Mouse (Mus musculus): ENCODE results near the gene Spata18. TPM values are rescaled to one million over a fixed set of nuclear protein-coding genes. Genes with fewer than 3 reads are reported as not detected.
A peak's percentile ranks its signal among the peaks of the same experiment; 100 is the strongest.

Spata18 gene
- polyA plus RNA-seq, 1 experiment from 2014 or later = 0.62 TPM

- 91% methylated on average over 7 of the region's 7 CpGs for WGBS
Measured at GRCm38 (mm10) chr5:73626842-73627241, 24.3 kb upstream of the Spata18 start.

GRCm38 (mm10) chr5:73627559-73627958 is 23.6 kb upstream of the Spata18 start:
- ATAC-seq = no peak
- 53% methylated on average over 4 of the region's 4 CpGs for WGBS
- H3K9ac ChIP-seq (ENCODE audit: low read depth, low read length) = no peak overlapping the region
- H3K4me1 ChIP-seq (ENCODE audit: control insufficient read depth, insufficient read depth, low read length) = peaks cover 2% of the 10 kb centered on the region; the same call in 1 of the 2 replicates
- H3K4me2 ChIP-seq (ENCODE audit: low read length) = no peak overlapping the region
- no peaks in the 10 kb centered on the region for H3K9me3 ChIP-seq (replicated peaks; ENCODE audit: control insufficient read depth, low read length, poor library complexity, severe bottlenecking)
- H3K27ac ChIP-seq (ENCODE audit: low read length) = no peak overlapping the region
- no peak overlapping the region for H3K4me3 ChIP-seq (ENCODE audit: low read depth, low read length)
- H3K36me3 ChIP-seq (ENCODE audit: control insufficient read depth, insufficient read depth, low read length) = no peaks in the 10 kb centered on the region
- H3K27me3 ChIP-seq (ENCODE audit: control insufficient read depth, insufficient read depth, low read depth, low read length) = no peaks in the 10 kb centered on the region

More at GRCm38 (mm10) chr5:73626842-73627241, 24.3 kb upstream of the Spata18 start:
- Histone ChIP-seq H3K36me3 (ENCODE audit: control insufficient read depth, insufficient read depth, low read length) (no peaks in the 10 kb centered on the region), H3K4me3 (ENCODE audit: low read depth, low read length) (no peak overlapping the region), H3K9me3 (replicated peaks; ENCODE audit: control insufficient read depth, low read length, poor library complexity, severe bottlenecking) (no peaks in the 10 kb centered on the region), H3K27me3 (ENCODE audit: control insufficient read depth, insufficient read depth, low read depth, low read length) (no peaks in the 10 kb centered on the region), H3K4me1 (ENCODE audit: control insufficient read depth, insufficient read depth, low read length) (peaks cover 2% of the 10 kb centered on the region; the same call in 1 of the 2 replicates), H3K27ac (ENCODE audit: low read length) (no peak overlapping the region), H3K9ac (ENCODE audit: low read depth, low read length) (no peak overlapping the region), H3K4me2 (ENCODE audit: low read length) (no peak overlapping the region)
- ATAC-seq = no peak

- Histone ChIP-seq H3K4me1 (ENCODE audit: control insufficient read depth, insufficient read depth, low read length) (peaks cover 2% of the 10 kb centered on the region; the same call in 1 of the 2 replicates), H3K4me2 (ENCODE audit: low read length) (no peak overlapping the region), H3K9ac (ENCODE audit: low read depth, low read length) (no peak overlapping the region), H3K36me3 (ENCODE audit: control insufficient read depth, insufficient read depth, low read length) (no peaks in the 10 kb centered on the region), H3K4me3 (ENCODE audit: low read depth, low read length) (no peak overlapping the region), H3K9me3 (replicated peaks; ENCODE audit: control insufficient read depth, low read length, poor library complexity, severe bottlenecking) (no peaks in the 10 kb centered on the region), H3K27ac (ENCODE audit: low read length) (no peak overlapping the region), H3K27me3 (ENCODE audit: control insufficient read depth, insufficient read depth, low read depth, low read length) (no peaks in the 10 kb centered on the region)
- no peak for ATAC-seq
- 77% methylated on average over 15 of the region's 15 CpGs for WGBS
Measured at GRCm38 (mm10) chr5:73627991-73628390, 23.2 kb upstream of the Spata18 start.

GRCm38 (mm10) chr5:73630141-73630540 is 21.0 kb upstream of the Spata18 start:
- Histone ChIP-seq H3K4me3 (ENCODE audit: low read depth, low read length) (no peak overlapping the region), H3K27ac (ENCODE audit: low read length) (no peak overlapping the region), H3K27me3 (ENCODE audit: control insufficient read depth, insufficient read depth, low read depth, low read length) (no peaks in the 10 kb centered on the region), H3K4me2 (ENCODE audit: low read length) (no peak overlapping the region), H3K4me1 (ENCODE audit: control insufficient read depth, insufficient read depth, low read length) (peaks cover 2% of the 10 kb centered on the region; the same call in 1 of the 2 replicates), H3K9me3 (replicated peaks; ENCODE audit: control insufficient read depth, low read length, poor library complexity, severe bottlenecking) (no peaks in the 10 kb centered on the region; the same call in 1 of the 2 replicates), H3K9ac (ENCODE audit: low read depth, low read length) (no peak overlapping the region), H3K36me3 (ENCODE audit: control insufficient read depth, insufficient read depth, low read length) (peaks cover 10% of the 10 kb centered on the region)
- WGBS = 87% methylated on average over 5 of the region's 5 CpGs
- ATAC-seq = no peak

GRCm38 (mm10) chr5:73631001-73631558 is 20.1 kb upstream of the Spata18 start:
- no peak overlapping the region for H3K4me2 ChIP-seq (ENCODE audit: low read length)
- peaks cover 2% of the 10 kb centered on the region; the same call in 1 of the 2 replicates for H3K4me1 ChIP-seq (ENCODE audit: control insufficient read depth, insufficient read depth, low read length)
- no peak overlapping the region for H3K4me3 ChIP-seq (ENCODE audit: low read depth, low read length)
- H3K36me3 ChIP-seq (ENCODE audit: control insufficient read depth, insufficient read depth, low read length) = peaks cover 10% of the 10 kb centered on the region
- peak; percentile 24; the same call in 1 of the 2 replicates for ATAC-seq
- no peak overlapping the region for H3K9ac ChIP-seq (ENCODE audit: low read depth, low read length)
- H3K27me3 ChIP-seq (ENCODE audit: control insufficient read depth, insufficient read depth, low read depth, low read length) = no peaks in the 10 kb centered on the region
- H3K27ac ChIP-seq (ENCODE audit: low read length) = no peak overlapping the region
- WGBS = 31% methylated on average over 10 of the region's 10 CpGs
- H3K9me3 ChIP-seq (replicated peaks; ENCODE audit: control insufficient read depth, low read length, poor library complexity, severe bottlenecking) = no peaks in the 10 kb centered on the region; the same call in 1 of the 2 replicates

- H3K36me3 ChIP-seq (ENCODE audit: control insufficient read depth, insufficient read depth, low read length) = peaks cover 10% of the 10 kb centered on the region
- no peak within 1 kb of the TSS for H3K9ac ChIP-seq (ENCODE audit: low read depth, low read length)
- no peaks in the 10 kb centered on the region for H3K27me3 ChIP-seq (ENCODE audit: control insufficient read depth, insufficient read depth, low read depth, low read length)
- no peak within 1 kb of the TSS for H3K4me3 ChIP-seq (ENCODE audit: low read depth, low read length)
- no peak within 1 kb of the TSS for H3K27ac ChIP-seq (ENCODE audit: low read length)
- H3K4me1 ChIP-seq (ENCODE audit: control insufficient read depth, insufficient read depth, low read length) = peaks cover 4% of the 10 kb centered on the region; the same call in 1 of the 2 replicates
- no peaks in the 10 kb centered on the region; the same call in 1 of the 2 replicates for H3K9me3 ChIP-seq (replicated peaks; ENCODE audit: control insufficient read depth, low read length, poor library complexity, severe bottlenecking)
- 80% methylated on average over 8 of the region's 8 CpGs for WGBS
- no peak within 1 kb of the TSS for H3K4me2 ChIP-seq (ENCODE audit: low read length)
- ATAC-seq = no peak
Measured at GRCm38 (mm10) chr5:73632291-73632690, 18.9 kb upstream of the Spata18 start, which contains the start of gene Lrrc66. Gene Lrrc66 (minus strand): TSS chr5:73632526.

- Histone ChIP-seq H3K4me2 (ENCODE audit: low read length) (no peak overlapping the region), H3K27me3 (ENCODE audit: control insufficient read depth, insufficient read depth, low read depth, low read length) (no peaks in the 10 kb centered on the region), H3K36me3 (ENCODE audit: control insufficient read depth, insufficient read depth, low read length) (peaks cover 10% of the 10 kb centered on the region), H3K27ac (ENCODE audit: low read length) (no peak overlapping the region), H3K4me1 (ENCODE audit: control insufficient read depth, insufficient read depth, low read length) (peaks cover 7% of the 10 kb centered on the region), H3K9me3 (replicated peaks; ENCODE audit: control insufficient read depth, low read length, poor library complexity, severe bottlenecking) (no peaks in the 10 kb centered on the region; the same call in 1 of the 2 replicates), H3K4me3 (ENCODE audit: low read depth, low read length) (no peak overlapping the region), H3K9ac (ENCODE audit: low read depth, low read length) (no peak overlapping the region)
- 54% methylated on average over 8 of the region's 8 CpGs for WGBS
- ATAC-seq = no peak
Measured at GRCm38 (mm10) chr5:73633141-73633540, 18.0 kb upstream of the Spata18 start.

- no peaks in the 10 kb centered on the region; the same call in 1 of the 2 replicates for H3K9me3 ChIP-seq (replicated peaks; ENCODE audit: control insufficient read depth, low read length, poor library complexity, severe bottlenecking)
- ATAC-seq = peak; percentile 61
- 40% methylated on average over 8 of the region's 8 CpGs for WGBS
- H3K27ac ChIP-seq (ENCODE audit: low read length) = peak overlapping the region; percentile 57
- H3K4me1 ChIP-seq (ENCODE audit: control insufficient read depth, insufficient read depth, low read length) = peaks cover 5% of the 10 kb centered on the region
- H3K27me3 ChIP-seq (ENCODE audit: control insufficient read depth, insufficient read depth, low read depth, low read length) = no peaks in the 10 kb centered on the region
- H3K36me3 ChIP-seq (ENCODE audit: control insufficient read depth, insufficient read depth, low read length) = peaks cover 10% of the 10 kb centered on the region
- no peak overlapping the region for H3K4me2 ChIP-seq (ENCODE audit: low read length)
- 0 out of 2 replicates have a peak overlapping the region, but pooled peaks have one; percentile 39 for H3K9ac ChIP-seq (ENCODE audit: low read depth, low read length)
- H3K4me3 ChIP-seq (ENCODE audit: low read depth, low read length) = no peak overlapping the region
Measured at GRCm38 (mm10) chr5:73637337-73638107, 13.7 kb upstream of the Spata18 start.

GRCm38 (mm10) chr5:73641058-73641457 is 10.1 kb upstream of the Spata18 start:
- Histone ChIP-seq H3K4me2 (ENCODE audit: low read length) (no peak overlapping the region), H3K4me1 (ENCODE audit: control insufficient read depth, insufficient read depth, low read length) (peaks cover 5% of the 10 kb centered on the region), H3K4me3 (ENCODE audit: low read depth, low read length) (no peak overlapping the region), H3K27me3 (ENCODE audit: control insufficient read depth, insufficient read depth, low read depth, low read length) (no peaks in the 10 kb centered on the region), H3K36me3 (ENCODE audit: control insufficient read depth, insufficient read depth, low read length) (no peaks in the 10 kb centered on the region), H3K9me3 (replicated peaks; ENCODE audit: control insufficient read depth, low read length, poor library complexity, severe bottlenecking) (no peaks in the 10 kb centered on the region), H3K9ac (ENCODE audit: low read depth, low read length) (no peak overlapping the region), H3K27ac (ENCODE audit: low read length) (no peak overlapping the region)
- no peak for ATAC-seq
- WGBS = 85% methylated on average over 3 of the region's 3 CpGs

Measured in midbrain, embryonic 16.5 days (tissue).